Mouse (Mus musculus) cerebellum, postnatal 36 days (tissue): ENCODE measurements around the gene Mup21.

Experiments used
- DNase-seq, 2 experiments: peaks; one replicate each; pipeline ENCODE4 v3.0.0; 2021 to 2022; ENCODE audit warnings: mixed read lengths in 2 of 2

Mup21 gene

GRCm38 (mm10) chr4:62150811-62151210 is at the start of gene Mup21:
Mup21 (minus strand) TSS chr4:62150863.
- no peak for DNase-seq

DNA sequence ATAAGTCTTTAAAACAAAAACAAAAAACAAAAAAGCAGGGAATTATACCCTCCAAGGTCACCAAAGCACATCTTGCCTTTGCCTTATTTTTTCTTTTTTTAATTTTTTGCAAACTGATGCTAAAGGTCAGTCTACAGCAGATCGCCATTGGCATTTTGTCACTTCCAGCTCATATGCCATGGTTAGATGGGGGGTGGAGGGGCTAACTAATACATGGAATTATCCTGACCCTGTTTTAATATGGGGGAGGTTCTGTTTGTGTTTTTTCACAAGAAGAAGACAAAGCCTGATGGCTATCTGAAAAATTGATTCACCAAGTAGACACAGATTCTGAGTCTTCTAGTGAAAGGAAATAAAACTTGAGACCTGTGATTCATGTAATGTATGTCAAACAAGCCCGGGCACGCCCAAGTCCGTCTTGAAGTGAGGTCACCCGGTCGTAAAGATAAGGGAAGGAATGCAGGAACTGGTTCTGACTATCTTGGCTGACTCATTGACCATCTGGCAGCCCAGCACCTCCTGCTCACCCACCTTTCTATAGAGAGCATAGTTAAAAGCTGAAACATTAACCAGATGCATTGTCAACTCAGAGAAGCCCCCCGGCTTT is 49.4 kb upstream of the Mup21 start:
- no peak for DNase-seq

- DNase-seq, result no peak
Observed at GRCm38 (mm10) chr4:62188778-62189177, 38.1 kb upstream of the Mup21 start.

GRCm38 (mm10) chr4:62177282-62177681 is 26.6 kb upstream of the Mup21 start:
- peak; percentile 7 to 8 for DNase-seq

DNA sequence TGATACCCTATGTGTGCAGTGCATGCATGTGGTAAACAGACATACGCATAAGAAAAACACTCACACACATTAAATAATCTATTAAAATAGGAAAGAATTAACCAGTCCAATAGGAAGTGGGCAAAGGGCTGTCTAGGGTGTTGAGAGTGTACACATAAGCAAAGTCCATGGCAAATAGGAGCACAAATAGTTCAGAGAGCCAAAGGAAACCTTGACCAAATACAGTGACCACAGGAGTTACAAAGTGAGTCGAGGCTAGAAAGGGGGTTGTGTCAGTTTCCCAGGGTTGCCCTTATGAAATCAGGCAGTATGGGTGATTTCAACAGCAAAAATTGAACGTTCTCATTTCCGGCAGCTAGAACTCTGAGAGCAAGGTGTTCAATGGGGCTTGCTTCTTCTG is 23.8 kb upstream of the Mup21 start:
- no peak for DNase-seq

DNA sequence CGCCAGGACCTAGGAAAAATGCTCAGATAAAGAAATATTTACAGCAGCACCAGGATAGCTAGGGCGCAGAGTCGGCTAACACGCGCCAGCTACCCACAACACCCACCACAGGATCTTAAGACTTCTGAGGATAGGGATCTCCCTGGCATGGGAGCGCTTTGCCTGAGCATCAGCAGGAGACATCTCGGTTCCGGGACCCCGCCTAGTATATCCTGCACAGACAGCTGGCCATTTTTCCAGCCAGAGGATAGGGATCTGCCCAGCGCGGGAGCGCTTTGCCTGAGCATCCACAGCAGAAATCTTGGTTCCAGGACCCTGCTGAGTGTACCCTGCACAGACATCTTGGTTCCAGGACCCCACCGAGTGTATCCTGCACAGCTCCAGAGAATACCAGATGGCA is 17.0 kb upstream of the Mup21 start:
- peak in 1 of 2 experiments; percentile 3 for DNase-seq

GRCm38 (mm10) chr4:62158401-62158800 is 7.7 kb upstream of the Mup21 start:
- no peak for DNase-seq

DNA sequence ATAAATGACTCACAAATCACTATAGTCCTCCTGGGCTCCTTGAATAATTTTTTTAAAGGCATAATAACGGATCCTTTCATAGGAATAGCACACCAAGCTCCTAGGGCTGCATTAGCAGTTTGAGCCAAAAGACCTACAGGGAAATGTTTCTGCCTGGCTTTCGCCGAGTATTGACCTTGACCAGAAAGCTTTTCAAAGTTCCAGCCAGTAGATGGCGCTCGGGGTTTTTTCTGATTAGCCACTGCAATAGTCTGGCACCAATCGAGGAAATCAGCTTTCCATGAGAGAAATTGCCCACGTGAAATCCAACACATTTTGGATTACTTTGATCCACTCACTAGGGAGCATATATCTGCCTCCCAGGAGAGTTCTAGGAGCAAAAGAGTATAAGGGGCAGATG is 17.0 kb downstream of the Mup21 start:
- DNase-seq, result peak; percentile 46 to 58

DNA sequence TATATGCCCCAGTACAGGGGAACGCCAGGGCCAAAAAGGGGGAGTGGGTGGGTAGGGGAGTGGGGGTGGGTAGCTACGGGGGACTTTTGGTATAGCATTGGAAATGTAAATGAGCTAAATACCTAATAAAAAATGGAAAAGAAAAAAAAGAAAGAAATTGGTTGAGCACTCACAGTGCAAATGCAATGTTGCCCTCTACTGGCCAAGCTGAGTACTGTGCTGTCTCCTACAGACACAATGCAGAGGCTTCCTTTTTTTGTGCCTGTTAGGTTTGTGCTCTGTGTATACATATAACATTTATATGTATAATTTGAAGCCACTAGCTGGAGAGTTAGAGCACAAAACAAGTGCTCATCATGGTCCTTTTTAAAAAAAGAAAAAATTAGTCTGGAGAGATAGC is 47.3 kb downstream of the Mup21 start:
- DNase-seq, result peak in 1 of 2 experiments; percentile 6
